Mouse (Mus musculus) liver, adult 2 months (tissue): ENCODE results near the gene Nat8. TPM values are rescaled to one million over a fixed set of nuclear protein-coding genes. Genes with fewer than 3 reads are reported as not detected.
"Not testable (repeated sequence)": the region's sequence is repeated elsewhere in the genome, so short reads cannot be mapped to it uniquely, and the experiment has no call there.

Experiments used
- DNase-seq: peaks from one replicate; pipeline ENCODE4 v3.0.0-alpha.2; 2011; ENCODE audit warnings: low read depth, low spot score; ENCODE audit errors: extremely low read depth
- H3K27ac ChIP-seq: fragments of 200-500 bp; replicated peaks from 2 replicates; pipeline ENCODE4 v1.5.1; 2012; ENCODE audit warnings: low read depth, mild to moderate bottlenecking, control low read depth, inconsistent platforms, low read length; ENCODE audit not compliant: insufficient read depth
- H3K27me3 ChIP-seq: fragments of 200-500 bp; 2 replicates; pipeline ENCODE4 v1.6.1; 2012; ENCODE audit warnings: mild to moderate bottlenecking, moderate library complexity, low read length, inconsistent platforms; ENCODE audit not compliant: control insufficient read depth, insufficient read depth
- H3K36me3 ChIP-seq: fragments of 200-500 bp; 2 replicates; pipeline ENCODE4 v1.6.1; 2012; ENCODE audit warnings: low read length, inconsistent platforms; ENCODE audit not compliant: control insufficient read depth, insufficient read depth
- H3K4me1 ChIP-seq: fragments of 200-500 bp; 2 replicates; pipeline ENCODE4 v1.6.1; 2011; ENCODE audit warnings: low read length; ENCODE audit not compliant: control insufficient read depth, insufficient read depth
- H3K4me3 ChIP-seq: fragments of 200-500 bp; 2 replicates; pipeline ENCODE4 v1.5.1; 2011; ENCODE audit warnings: low read depth, mild to moderate bottlenecking, control low read depth, low read length, moderate library complexity; ENCODE audit not compliant: insufficient read depth
- H3K79me2 ChIP-seq: fragments of 200-500 bp; 2 replicates; pipeline ENCODE4 v1.6.1; 2012; ENCODE audit warnings: inconsistent platforms, mild to moderate bottlenecking, low read length, moderate library complexity; ENCODE audit not compliant: control insufficient read depth, insufficient read depth
- H3K9ac ChIP-seq: fragments of 200-500 bp; 2 replicates; pipeline ENCODE4 v1.6.1; 2012; ENCODE audit warnings: low read depth, mild to moderate bottlenecking, control low read depth, inconsistent platforms, low read length
- CTCF ChIP-seq: fragments of 200-500 bp; IDR thresholded peaks from 2 replicates; pipeline ENCODE4 v1.5.1; 2011; ENCODE audit warnings: low read depth, low read length, control low read depth
- POLR2A ChIP-seq: fragments of 200-500 bp; IDR thresholded peaks from 2 replicates; pipeline ENCODE4 v1.6.1; 2011; ENCODE audit warnings: low read length, control low read depth; ENCODE audit not compliant: insufficient read depth; ENCODE audit errors: extremely low read depth
- WGBS: fragments of 180-500 bp; shearing (Covaris S2); methylation state at CpG from one replicate; pipeline ENCODE4 v1.1.7; 2018; 5-methylcytosine and 5-hydroxymethylcytosine counted together
- polyA plus RNA-seq: library from polyadenylated mRNA; depleted of rRNA; stranded (reverse); fragments of >200 nt; gene quantifications from 2 replicates; pipeline ENCODE4 v1.2.3, GENCODE M21; 2012
- total RNA-seq: library from RNA; depleted of rRNA; stranded (reverse); fragments of >200 nt; gene quantifications from 2 replicates; pipeline ENCODE4 v1.2.3, GENCODE M21; 2014

The Nat8 gene
- total and polyA plus RNA-seq, 2 experiments, result 0.18 to 1.2 TPM

DNA sequence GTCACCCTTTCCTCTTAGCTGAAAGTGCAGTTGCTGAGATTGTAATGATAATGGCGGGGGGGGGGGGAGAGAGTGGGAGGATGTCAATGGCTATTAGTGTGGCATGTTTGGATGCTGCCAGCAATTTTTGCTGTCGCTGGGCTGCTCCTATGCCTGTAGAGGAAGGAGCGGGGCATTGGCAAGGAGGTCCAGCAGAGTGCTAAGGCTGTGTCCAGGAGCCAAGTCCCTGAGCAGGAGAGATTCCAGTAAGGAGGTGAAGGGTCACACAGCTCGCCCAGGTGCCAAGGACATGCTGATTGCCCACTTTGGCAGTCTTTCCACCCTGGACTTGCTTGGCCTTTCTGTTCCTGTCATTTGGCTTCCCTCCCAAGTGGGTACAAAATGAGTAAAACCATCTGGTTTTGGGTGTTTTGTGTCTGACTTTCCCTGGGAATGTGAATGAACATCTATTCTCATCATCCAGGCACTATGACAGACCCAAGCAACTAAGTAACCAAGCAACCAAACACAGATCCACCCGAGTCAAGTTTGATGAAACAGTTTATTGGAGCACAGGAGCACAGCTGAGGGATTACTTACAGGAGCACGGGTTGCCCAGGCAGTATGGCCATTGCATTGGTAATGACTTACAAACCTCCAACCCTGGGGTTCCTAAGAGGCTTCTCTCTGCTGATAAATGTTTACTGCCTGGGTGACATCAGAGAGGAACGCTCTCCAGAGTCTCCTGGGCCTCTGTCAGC, 33.2 kb upstream of the Nat8 start:
- H3K4me3 ChIP-seq, H3K27me3 ChIP-seq, H3K36me3 ChIP-seq, H3K79me2 ChIP-seq: not testable (repeated sequence)
- Histone ChIP-seq H3K4me1 (peaks cover 20% of the 10 kb centered on the region), H3K9ac (peak overlapping the region; percentile 28), H3K27ac (peak overlapping the region; percentile 100)
- DNase-seq, result peak; percentile 93
- 22% methylated on average over 6 of the region's 7 CpGs for WGBS
- TF ChIP-seq POLR2A, result peak; percentile 75; the same call in 1 of the 2 replicates

DNA sequence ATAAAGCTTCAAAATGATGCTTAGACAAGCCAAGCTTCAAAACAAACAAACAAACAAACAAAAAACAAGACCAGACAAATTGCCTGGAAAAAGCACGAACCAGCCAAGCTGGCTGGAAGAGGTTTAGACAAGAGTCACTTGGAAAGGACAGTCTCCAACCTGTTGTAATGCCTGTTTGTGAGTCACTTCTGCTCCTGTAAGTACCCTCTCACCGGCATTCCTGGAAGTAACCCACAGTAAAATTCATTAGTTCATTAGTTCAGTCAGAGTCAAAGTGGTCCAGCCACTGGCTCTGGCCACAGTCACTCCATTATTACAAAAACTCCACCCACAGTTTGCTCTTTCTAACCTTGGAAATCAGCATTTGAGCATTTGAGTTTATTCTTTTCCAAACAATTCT, 32.0 kb upstream of the Nat8 start:
- WGBS, result 25% methylated on average over 2 of the region's 2 CpGs
- peaks cover 20% of the 10 kb centered on the region for H3K4me1 ChIP-seq

DNA sequence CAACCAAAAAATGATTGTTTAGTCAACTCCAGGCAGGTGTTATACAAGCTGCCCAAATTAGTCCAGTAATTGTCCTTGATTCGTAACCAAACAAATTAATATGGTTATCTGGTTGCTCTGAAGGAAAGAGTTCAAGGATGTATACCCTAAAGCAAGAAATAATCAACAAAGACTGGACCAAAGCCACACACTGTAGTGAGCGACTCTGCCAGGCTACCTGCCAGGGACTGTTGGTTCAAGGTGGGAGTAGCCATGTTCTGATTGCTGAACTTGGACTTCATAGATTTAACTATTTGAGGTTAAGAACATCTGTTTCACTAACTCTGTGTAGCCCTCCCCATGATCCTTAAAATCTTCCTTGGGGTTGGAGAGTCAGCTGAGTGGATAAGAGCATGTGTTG, 31.3 kb upstream of the Nat8 start:
- no peak overlapping the region for H3K4me3 ChIP-seq
- no peak for TF ChIP-seq CTCF
- H3K9ac ChIP-seq, result no peak overlapping the region
- DNase-seq, result peak; percentile 83
- H3K36me3 ChIP-seq, result peaks cover 4% of the 10 kb centered on the region; the same call in 1 of the 2 replicates
- no peaks in the 10 kb centered on the region for H3K27me3 ChIP-seq
- 0 out of 2 replicates have a peak, but pooled peaks cover 6% of the 10 kb centered on the region for H3K79me2 ChIP-seq
- peaks cover 20% of the 10 kb centered on the region for H3K4me1 ChIP-seq
- peak overlapping the region; percentile 14 for H3K27ac ChIP-seq
- 20% methylated on average over 2 of the region's 2 CpGs for WGBS

More for the DNA sequence above, 32.0 kb upstream of the Nat8 start:
- H3K4me3 ChIP-seq, result no peak overlapping the region
- no peaks in the 10 kb centered on the region for H3K27me3 ChIP-seq
- H3K9ac ChIP-seq, result no peak overlapping the region
- DNase-seq, result peak; percentile 55
- TF ChIP-seq CTCF (no peak), POLR2A (no peak)
- H3K79me2 ChIP-seq, result 0 out of 2 replicates have a peak, but pooled peaks cover 6% of the 10 kb centered on the region
- H3K36me3 ChIP-seq, result peaks cover 4% of the 10 kb centered on the region; the same call in 1 of the 2 replicates
- peak overlapping the region; percentile 14 for H3K27ac ChIP-seq

DNA sequence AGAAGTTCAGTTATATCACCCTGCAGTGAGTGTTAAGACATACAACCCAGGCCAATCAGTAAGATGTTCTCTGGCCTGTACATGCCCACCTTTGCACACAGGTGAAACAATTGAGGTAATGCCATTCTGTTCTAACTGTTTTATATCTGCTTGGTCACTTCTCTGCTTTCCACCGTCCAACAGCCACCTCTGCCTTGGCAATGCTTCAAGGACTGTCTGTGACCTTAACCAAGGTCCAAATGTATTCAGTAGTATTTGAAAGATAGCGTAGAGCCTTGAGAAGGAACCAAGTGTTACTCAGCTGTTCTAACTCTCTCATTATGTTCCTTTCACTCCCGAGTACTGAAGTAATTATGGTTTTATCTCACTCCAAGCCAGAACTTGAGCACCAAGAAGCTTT, 30.7 kb upstream of the Nat8 start:
- 12% methylated on average over 3 of the region's 3 CpGs for WGBS
- Histone ChIP-seq H3K4me3 (no peak overlapping the region), H3K27ac (peak overlapping the region; percentile 35)

DNA sequence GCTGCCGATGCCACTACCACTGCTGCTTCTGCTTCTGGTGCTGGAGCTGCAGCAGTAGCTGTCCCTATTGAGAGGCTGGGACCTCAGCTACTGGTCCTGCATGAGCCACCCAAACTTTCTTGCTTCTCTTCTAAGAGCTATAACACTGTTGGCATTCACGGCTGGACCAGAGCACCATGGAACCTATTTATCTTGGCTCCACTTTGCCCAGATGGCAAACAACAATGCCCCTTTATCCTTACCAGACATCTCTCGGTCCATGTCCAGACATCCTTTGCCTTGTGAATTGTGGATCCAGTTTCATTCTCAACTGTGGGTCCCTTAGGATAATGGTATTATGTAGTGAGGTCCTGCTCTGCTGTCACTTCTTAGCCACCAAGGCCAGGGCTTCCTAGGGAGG, 29.4 kb upstream of the Nat8 start:
- WGBS, result 24% methylated on average over 3 of the region's 3 CpGs
- no peak overlapping the region for H3K9ac ChIP-seq

More for the DNA sequence above, 30.7 kb upstream of the Nat8 start:
- peak; percentile 89 for DNase-seq
- TF ChIP-seq POLR2A (no peak), CTCF (no peak)
- peaks cover 20% of the 10 kb centered on the region for H3K4me1 ChIP-seq
- no peaks in the 10 kb centered on the region for H3K27me3 ChIP-seq
- 0 out of 2 replicates have a peak, but pooled peaks cover under 1% of the 10 kb centered on the region for H3K79me2 ChIP-seq
- H3K36me3 ChIP-seq, result 0 out of 2 replicates have a peak, but pooled peaks cover 2% of the 10 kb centered on the region
- no peak overlapping the region for H3K9ac ChIP-seq

DNA sequence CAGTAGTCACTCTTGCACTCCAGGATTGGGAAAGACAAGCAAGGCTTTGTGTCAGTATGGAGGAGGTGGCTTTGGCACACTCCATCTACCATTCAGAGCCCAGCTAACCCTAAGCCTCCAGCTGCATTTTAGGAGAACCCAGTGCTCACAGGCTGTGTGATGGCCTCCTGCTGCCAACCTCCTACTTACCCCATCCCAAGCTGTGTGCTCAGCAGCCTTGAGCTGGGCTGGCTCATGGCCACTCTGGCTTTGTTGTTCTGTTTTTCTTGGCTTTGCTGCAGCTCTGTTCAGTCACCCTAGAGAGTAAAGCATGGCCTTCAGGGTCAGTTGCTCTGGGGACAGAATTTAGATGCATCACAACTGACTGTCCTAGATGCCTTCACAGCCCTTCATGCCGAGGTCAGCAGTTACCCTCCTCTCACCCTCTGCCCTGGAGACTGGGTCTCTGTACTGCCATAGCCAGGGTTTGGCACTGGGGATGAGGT, 24.4 kb upstream of the Nat8 start:
- peaks cover 43% of the 10 kb centered on the region for H3K4me1 ChIP-seq
- H3K4me3 ChIP-seq, result no peak overlapping the region
- 0 out of 2 replicates have a peak, but pooled peaks cover 2% of the 10 kb centered on the region for H3K79me2 ChIP-seq
- H3K27ac ChIP-seq, result peak overlapping the region; percentile 79
- H3K36me3 ChIP-seq, result no peaks in the 10 kb centered on the region
- H3K9ac ChIP-seq, result 0 out of 2 replicates have a peak overlapping the region, but pooled peaks have one; percentile 32
- TF ChIP-seq POLR2A (no peak), CTCF (no peak)
- peak; percentile 100 for DNase-seq
- WGBS, result 14% methylated on average over 1 of the region's 1 CpGs
- H3K27me3 ChIP-seq, result no peaks in the 10 kb centered on the region

More for the DNA sequence above, 29.4 kb upstream of the Nat8 start:
- Histone ChIP-seq H3K27me3 (no peaks in the 10 kb centered on the region), H3K4me1 (peaks cover 28% of the 10 kb centered on the region), H3K79me2 (no peaks in the 10 kb centered on the region), H3K36me3 (no peaks in the 10 kb centered on the region), H3K4me3 (no peak overlapping the region), H3K27ac (peak overlapping the region; percentile 30)
- no peak for TF ChIP-seq CTCF
- no peak for TF ChIP-seq POLR2A
- peak; percentile 68 for DNase-seq
